Mouse (Mus musculus): ENCODE data around the gene Iqcf6. TPM values are rescaled to one million over a fixed set of nuclear protein-coding genes. Genes with fewer than 3 reads are reported as not detected.

The Iqcf6 gene
- not detected for polyA plus RNA-seq (2017; shearing (Covaris generic))

DNA sequence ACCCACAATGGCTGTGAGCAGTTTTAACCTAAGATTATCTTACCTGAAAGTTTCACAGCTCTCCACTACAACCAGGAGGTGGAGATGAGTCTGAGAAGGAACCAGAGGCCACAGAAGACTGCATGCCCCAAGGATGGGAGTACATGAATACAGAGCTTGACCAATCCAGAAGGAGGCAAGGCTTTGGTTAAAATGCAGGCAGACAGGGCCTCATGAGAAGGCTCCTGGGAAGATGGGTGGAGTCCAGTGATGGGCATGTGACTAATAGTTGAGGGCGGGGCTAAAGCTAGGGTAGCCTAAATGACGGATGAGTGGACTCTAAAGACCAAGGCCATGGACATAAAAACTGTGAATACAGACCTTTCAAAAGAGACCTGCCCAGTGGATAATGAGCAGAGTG, at the start of gene Iqcf6:
Gene Iqcf6, plus strand, starts transcription at position 301 of the 400 bp plus-strand sequence.

DNA sequence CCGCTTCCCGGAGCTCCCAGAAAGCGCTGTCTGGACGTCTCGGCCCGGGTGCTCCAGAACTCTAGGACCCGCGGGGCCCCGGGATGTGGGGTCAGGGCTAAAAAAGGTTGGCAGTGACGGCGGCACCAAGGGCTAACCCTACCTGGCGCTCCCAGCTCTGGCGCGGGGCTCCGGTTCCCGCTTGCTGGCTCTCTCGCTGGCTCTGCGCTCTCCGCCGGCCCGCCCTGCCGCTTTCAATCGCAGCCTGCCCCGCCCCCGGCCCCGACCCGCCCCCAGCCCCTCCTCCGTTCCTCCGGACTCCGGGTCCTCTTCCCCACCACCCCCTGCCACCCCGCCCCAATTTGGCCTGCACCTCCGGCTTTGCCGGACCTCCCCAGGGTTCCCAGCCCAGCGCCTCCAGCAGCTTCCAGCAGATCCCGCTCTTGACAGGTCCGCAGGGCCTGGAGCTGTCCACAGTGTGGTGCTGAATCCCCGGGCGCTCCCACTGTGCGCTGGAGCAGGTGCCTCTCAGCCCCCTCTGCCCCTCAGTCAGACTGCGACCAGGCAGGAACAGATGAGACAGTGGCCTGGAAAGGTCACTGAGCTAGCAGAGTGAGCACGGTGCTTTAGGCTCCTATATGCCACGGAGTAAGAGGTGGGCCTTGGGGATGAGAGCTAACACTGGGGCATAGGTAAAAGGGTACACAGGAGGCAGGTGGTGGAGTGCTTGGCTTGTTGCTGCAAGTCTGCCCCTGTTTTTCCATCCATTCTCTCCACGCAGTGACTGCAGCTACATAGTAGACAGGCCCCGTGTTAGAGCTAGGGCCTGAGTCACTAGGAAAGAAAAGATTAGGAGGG, 29.7 kb downstream of the Iqcf6 start, which contains the start of gene Grm2:
Gene Grm2, minus strand, starts transcription at position 199 of the 837 bp plus-strand sequence.

Other genes starting within 250 kb of the Iqcf6 start
- 676 TPM for gene Rpl29, start 197.1 kb upstream of the Iqcf6 start, polyA plus RNA-seq (2017; shearing (Covaris generic))
- 21.0 TPM for gene Acy1, start 188.3 kb upstream of the Iqcf6 start, polyA plus RNA-seq (2017; shearing (Covaris generic))
- 6.1 TPM for gene Abhd14b, start 179.1 kb upstream of the Iqcf6 start, polyA plus RNA-seq (2017; shearing (Covaris generic))
- 17.2 TPM for gene Abhd14a, start 178.9 kb upstream of the Iqcf6 start, polyA plus RNA-seq (2017; shearing (Covaris generic))
- gene Pcbp4, start 173.3 kb upstream of the Iqcf6 start, polyA plus RNA-seq (2017; shearing (Covaris generic)) = 11.5 TPM
- gene Gpr62, start 160.6 kb upstream of the Iqcf6 start, polyA plus RNA-seq (2017; shearing (Covaris generic)) = not detected
- 59.8 TPM for gene Rrp9, start 150.6 kb upstream of the Iqcf6 start, polyA plus RNA-seq (2017; shearing (Covaris generic))
- 41.7 TPM for gene Parp3, start 149.6 kb upstream of the Iqcf6 start, polyA plus RNA-seq (2017; shearing (Covaris generic))
- not detected for gene Iqcf1, start 126.6 kb upstream of the Iqcf6 start, polyA plus RNA-seq (2017; shearing (Covaris generic))
- gene Iqcf5, start 112.0 kb upstream of the Iqcf6 start, polyA plus RNA-seq (2017; shearing (Covaris generic)) = not detected
- not detected for gene Iqcf3, start 65.0 kb upstream of the Iqcf6 start, polyA plus RNA-seq (2017; shearing (Covaris generic))
- not detected for gene Iqcf4, start 55.6 kb upstream of the Iqcf6 start, polyA plus RNA-seq (2017; shearing (Covaris generic))
- gene Grm2, start 29.5 kb downstream of the Iqcf6 start, polyA plus RNA-seq (2017; shearing (Covaris generic)) = not detected
- gene Tex264, start 59.3 kb downstream of the Iqcf6 start, polyA plus RNA-seq (2017; shearing (Covaris generic)) = 43.8 TPM
- 4.6 TPM for gene Rad54l2, start 162.6 kb downstream of the Iqcf6 start, polyA plus RNA-seq (2017; shearing (Covaris generic))
- 49.2 TPM for gene Dcaf1, start 195.3 kb downstream of the Iqcf6 start, polyA plus RNA-seq (2017; shearing (Covaris generic))

Measured in effector memory CD4-positive, alpha-beta T cell, adult 5 months (primary cell).